Mouse (Mus musculus) embryonic fibroblast, embryonic 13.5 days (primary cell): ENCODE results near the gene Stk10.

Experiments used
- CTCF ChIP-seq: IDR thresholded peaks from 2 replicates; pipeline ENCODE4 v1.5.1; 2011; ENCODE audit warnings: mild to moderate bottlenecking, control low read depth, low read length, moderate library complexity, borderline replicate concordance; ENCODE audit not compliant: insufficient read depth
- POLR2A ChIP-seq: IDR thresholded peaks from 2 replicates; pipeline ENCODE4 v1.6.1; 2011; ENCODE audit warnings: low read depth, mild to moderate bottlenecking, control low read depth, low read length, moderate library complexity

DNA sequence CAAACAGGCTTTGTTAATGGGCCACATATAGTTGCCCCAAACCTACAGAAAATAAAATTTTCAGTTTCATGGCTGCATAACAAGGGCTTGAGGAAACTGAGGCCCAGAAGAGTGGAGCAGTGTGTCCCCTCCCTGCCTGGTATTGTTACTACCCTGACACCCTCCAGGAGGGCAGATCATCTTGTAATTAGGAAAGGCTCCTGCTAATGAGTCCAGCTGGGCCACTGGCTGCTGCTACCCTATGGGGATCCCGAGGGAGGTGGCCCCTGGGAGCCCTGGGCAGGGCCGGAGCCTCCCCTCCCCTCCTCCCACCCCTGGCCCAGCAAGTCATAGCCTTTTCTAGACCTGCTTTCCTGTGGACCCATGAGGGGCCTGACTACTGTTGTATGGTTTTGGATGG, 47.9 kb downstream of the Stk10 start:
- no peak for TF ChIP-seq POLR2A
- no peak for TF ChIP-seq CTCF
